Mouse (Mus musculus): Measurements from ENCODE around the gene Tectb.

Gene Tectb

DNA sequence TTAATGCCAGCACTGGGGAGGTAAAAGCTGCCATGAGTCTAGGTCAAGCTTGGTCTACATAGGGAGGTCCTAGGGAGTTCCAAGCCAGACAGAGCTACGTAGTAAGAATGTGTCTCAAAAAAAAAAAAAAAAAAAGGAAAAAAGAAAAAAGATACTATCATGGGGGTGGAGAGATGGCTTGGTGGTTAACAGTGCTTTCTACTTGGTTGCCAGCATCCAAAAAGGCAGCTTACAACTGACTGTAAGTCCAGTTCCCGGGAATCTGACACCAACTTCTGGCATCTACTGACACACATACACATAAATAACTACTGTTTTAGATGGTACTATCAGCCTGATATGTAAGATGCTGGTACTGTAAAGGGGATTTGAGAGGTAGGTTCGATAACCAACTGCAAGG, 28.6 kb downstream of the Tectb start:
- DNase-seq (ENCODE audit: low read depth, low spot score): no peak

DNA sequence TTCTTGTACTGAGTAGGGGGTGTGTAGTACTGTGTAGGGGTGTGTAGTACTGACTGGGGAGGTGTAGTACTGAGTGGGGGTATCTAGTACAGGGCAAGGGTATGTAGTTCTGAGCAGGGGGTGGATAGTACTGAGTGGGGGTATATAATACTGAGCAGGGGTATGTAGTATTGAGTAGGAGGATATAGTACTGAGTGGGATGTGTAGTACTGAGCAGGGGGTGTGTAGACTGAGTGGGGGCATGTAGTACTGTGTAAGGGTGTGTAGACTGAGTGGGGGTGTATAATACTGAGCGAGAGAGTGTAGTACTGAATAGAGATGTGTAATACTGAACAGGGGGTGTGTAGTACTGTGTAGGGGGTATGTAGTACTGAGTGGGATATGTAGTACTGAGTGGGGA, 31.2 kb downstream of the Tectb start:
- DNase-seq (ENCODE audit: low read depth, low spot score): no peak

DNA sequence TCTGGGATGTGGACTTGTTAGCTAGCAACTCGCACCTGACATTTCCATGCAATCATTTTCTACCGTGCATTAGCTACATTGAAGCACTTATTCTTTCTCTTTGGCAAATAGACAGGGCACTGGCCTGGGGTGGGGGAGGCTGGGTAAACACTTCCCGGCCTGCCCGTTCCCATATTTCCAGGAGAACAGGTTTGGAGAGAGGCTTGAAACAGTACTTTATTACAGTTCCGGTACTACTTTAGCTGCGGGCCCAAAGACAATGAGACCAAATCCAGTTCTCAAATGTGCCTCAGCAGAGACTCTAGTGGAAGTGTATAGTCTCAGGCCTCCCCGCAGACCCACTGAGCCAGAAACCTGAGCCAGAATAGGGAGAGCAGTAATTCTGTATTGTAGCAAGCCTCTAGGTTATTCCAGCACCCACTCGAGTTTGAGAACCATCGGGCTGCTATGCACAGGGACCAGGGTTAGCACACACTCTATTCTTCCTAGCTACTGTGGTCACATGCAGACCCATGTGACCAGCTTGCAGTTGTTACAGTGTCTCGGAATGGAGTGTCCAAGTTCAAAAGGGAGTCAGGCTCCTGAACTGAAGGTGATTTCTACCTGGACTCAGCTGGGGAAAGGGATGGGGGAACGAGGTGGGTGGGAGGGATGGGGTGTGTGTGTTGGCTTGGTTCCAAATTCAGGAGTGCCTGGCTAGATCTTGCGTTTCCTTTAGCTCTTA, 33.2 kb downstream of the Tectb start:
- DNase-seq (ENCODE audit: low read depth, low spot score): no peak

- no peak for DNase-seq (ENCODE audit: low read depth, low spot score)
These were observed 36.3 kb downstream of the Tectb start for GRCm38 (mm10) chr19:55216876-55217275.

DNA sequence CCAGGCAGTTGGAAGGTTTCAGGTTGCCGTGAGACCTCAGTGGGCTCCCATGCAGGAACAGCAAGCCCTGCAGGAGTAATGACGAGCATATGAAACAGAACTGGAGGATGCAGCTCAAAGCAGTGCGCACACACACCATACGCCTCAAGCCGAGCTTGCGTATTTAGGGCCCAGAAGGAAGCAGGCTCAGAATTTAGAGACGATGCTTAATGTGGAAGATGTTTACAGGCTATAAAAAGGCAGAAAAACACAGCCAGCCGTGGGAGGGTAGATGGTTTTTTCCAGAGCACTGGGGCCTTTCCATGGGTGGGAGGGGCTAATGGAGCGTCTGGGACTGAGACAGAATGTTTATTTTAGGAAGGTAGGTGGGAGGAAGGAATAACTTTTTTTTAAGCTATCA, 36.8 kb downstream of the Tectb start:
- no peak for DNase-seq (ENCODE audit: low read depth, low spot score)

- peak; percentile 45 for DNase-seq (ENCODE audit: low read depth, low spot score)
These were observed 37.7 kb downstream of the Tectb start for GRCm38 (mm10) chr19:55218192-55218739.

- no peak for DNase-seq (ENCODE audit: low read depth, low spot score)
These were observed 38.2 kb downstream of the Tectb start for GRCm38 (mm10) chr19:55218741-55219221.

DNA sequence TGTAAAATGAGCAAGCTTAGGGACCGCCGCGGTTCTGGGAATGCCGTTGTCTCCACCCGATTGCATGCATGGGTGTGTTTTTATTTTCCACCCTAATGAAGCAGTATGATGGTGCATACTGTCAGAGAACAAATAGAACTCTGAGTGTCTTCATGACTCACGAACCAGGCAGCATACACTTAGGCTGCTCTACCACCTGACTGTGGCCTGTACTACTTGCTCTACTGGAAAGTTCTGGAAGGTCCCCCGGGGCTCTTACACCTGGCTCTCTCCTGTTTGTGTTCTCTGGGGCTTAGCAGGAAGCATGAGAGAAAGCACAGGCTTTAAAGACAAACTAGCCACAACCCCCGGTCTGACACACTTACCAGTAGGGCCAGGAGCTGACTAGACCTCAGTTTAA, 38.8 kb downstream of the Tectb start:
- DNase-seq (ENCODE audit: low read depth, low spot score): no peak

DNA sequence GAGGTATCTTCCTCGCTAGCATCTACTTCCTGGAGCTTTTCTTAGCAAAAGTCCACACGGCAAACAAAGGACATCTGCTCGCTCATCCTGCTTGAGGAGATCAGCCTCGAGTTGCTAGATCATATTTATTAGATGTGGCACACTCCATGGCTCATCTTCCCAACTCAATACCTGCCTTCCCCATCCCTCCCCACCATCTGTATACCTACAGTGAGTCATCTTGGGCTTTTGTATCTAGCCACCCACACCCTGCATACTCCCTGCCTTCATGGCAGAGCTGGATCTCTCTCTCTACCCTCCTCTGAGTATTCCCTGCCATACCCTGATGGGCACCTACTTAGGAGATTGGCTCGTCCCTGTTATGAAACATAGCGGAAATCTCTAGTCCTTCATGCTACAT, 40.7 kb downstream of the Tectb start:
- DNase-seq (ENCODE audit: low read depth, low spot score): no peak

GRCm38 (mm10) chr19:55222268-55222667, 41.7 kb downstream of the Tectb start:
- no peak for DNase-seq (ENCODE audit: low read depth, low spot score)

DNA sequence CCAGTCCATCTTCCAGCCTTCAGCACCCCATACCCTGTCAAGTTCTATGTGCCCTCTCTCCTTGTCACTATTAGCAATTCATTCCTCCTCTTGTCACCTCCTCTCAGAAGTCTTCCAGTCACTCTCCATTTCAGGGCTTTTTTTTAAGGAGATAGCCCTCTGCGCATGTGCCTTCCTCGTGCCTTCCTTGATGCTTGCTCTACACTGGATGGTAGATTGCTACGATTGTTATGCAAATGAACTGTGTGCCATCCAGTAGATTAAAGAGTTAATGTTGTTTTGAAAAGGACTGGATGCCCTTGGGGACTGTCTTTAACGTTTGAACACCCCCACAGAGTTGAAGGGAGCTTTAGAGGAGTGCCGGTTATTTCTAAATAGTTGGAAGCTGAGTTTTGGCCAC, 46.1 kb downstream of the Tectb start:
- DNase-seq (ENCODE audit: low read depth, low spot score): no peak

DNA sequence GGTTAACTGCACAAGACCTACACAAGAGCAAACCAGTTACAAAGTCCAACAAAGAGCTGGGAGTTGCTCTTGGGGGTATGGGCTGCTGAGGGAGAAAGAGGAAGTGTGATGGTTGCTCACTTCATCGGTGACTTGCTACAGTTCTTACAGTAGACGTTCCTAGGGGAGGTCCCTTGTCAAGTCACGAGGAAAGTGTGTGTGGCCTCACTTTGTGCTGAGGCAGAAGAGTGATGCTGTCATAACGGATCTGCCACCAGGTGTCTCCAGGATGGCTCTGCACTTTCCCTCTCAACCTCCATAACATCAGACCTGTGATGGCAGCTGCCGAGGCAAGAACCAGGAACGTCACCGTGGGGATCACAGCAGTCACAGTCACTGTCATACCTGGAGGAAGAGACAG, 46.6 kb downstream of the Tectb start:
- DNase-seq (ENCODE audit: low read depth, low spot score): no peak

- DNase-seq (ENCODE audit: low read depth, low spot score): no peak
These were observed 50.5 kb downstream of the Tectb start for GRCm38 (mm10) chr19:55231081-55231480.

- DNase-seq (ENCODE audit: low read depth, low spot score): no peak
These were observed 51.6 kb downstream of the Tectb start for GRCm38 (mm10) chr19:55232136-55232535.

DNA sequence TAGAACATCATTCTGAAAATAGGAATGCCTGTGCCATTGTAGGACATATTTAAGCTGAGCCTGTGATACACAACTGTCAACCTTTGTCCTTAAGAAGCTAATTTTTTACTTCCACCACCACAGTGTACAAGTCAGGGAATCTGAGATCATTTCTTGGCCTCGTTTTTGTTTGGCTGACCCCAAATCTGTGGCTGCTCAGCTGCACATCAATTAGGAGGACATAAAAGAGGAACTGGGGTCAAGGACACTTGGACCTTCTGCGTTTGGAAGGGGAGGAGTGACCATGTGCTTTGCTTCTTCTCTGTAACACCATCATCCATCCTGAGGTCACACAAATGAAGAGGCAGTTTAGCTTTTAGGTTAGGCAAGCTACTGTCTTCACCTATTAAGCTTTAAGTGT, 55.5 kb downstream of the Tectb start:
- DNase-seq (ENCODE audit: low read depth, low spot score): no peak

DNA sequence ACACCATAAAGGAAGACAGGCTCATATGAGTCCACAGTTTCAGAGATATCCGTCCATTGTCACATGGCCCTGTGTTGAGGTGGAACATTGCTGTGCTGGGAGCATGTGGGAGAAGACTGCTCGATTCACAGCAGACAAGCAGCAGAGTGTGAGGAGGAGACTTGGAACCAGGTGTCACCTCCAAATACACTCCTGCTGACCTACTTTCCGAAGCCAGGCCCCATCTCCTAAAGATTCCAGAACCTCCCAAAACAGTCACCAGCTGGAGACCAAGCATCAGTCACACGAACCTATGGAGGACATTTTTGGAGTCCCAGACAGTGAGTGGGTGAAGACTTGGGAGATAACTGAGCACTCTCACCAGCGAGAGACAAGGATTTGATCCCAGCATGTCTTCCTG, 56.0 kb downstream of the Tectb start:
- no peak for DNase-seq (ENCODE audit: low read depth, low spot score)

- DNase-seq (ENCODE audit: low read depth, low spot score): no peak
These were observed 59.4 kb downstream of the Tectb start for GRCm38 (mm10) chr19:55239766-55240426.

DNA sequence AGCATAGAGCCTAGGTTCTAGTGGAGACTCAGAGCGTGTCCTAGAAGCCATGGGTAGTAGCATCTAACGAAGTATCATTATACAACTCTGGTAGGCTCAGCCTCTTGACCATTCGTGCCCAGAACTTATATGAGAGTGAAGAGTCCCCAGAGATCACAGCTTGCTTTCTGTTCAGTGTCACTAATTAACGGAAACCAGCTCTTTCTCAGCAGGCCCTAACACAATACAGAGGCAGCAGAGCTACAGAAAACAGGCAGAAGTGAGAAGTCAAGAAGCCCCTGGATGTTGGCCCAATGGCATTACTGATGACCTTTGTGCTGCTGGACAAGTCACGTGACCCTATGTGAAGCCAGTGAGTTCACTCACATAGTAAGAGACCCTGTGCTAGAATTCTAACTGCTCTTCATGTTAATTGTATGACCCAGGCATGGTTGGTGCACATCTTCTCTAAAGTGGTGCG, 60.7 kb downstream of the Tectb start, which contains the start of gene Gucy2g:
TSS of gene Gucy2g (minus strand) at position 51 of the 460 bp plus-strand sequence.
- no peak for DNase-seq (ENCODE audit: low read depth, low spot score)

GRCm38 (mm10) chr19:55244791-55245231, 64.3 kb downstream of the Tectb start:
- DNase-seq (ENCODE audit: low read depth, low spot score): peak; percentile 49

All from skeletal muscle tissue, adult 2 months (tissue).